Mouse (Mus musculus) MN1 (cell line): ENCODE results near the gene Capza1.
"Not testable (repeated sequence)": the region's sequence is repeated elsewhere in the genome, so short reads cannot be mapped to it uniquely, and the experiment has no call there.

Source experiments
- DNase-seq: peaks from one replicate; pipeline ENCODE4 v3.0.0-alpha.2; 2016; ENCODE audit warnings: low spot score

The Capza1 gene

GRCm38 (mm10) chr3:104817481-104817990 lies 46.8 kb downstream of the Capza1 start:
- peak; percentile 52 for DNase-seq

GRCm38 (mm10) chr3:104816130-104816529 lies 48.2 kb downstream of the Capza1 start:
- DNase-seq, result no peak

GRCm38 (mm10) chr3:104815346-104815745 lies 49.0 kb downstream of the Capza1 start:
- no peak for DNase-seq

- no peak for DNase-seq
These were observed 49.6 kb downstream of the Capza1 start for GRCm38 (mm10) chr3:104814746-104815145.

DNA sequence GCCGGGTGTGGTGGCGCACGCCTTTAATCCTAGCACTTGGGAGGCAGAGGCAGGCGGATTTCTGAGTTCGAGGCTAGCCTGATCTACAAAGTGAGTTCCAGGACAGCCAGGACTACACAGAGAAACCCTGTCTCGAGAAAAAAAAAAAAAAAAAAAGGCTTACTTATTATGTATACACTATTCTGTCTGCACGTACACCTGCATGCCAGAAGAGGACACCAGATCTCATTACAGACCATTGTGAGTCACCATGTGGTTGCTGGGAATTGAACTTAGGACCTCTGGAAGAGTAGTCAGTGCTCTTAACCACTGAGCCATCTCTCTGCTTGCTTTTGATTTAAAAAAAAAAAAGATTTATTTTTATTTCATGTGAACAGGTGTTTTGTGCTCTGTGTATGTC lies 51.1 kb downstream of the Capza1 start:
- not testable (repeated sequence) for DNase-seq

GRCm38 (mm10) chr3:104812254-104812653 lies 52.1 kb downstream of the Capza1 start:
- DNase-seq, result no peak

DNA sequence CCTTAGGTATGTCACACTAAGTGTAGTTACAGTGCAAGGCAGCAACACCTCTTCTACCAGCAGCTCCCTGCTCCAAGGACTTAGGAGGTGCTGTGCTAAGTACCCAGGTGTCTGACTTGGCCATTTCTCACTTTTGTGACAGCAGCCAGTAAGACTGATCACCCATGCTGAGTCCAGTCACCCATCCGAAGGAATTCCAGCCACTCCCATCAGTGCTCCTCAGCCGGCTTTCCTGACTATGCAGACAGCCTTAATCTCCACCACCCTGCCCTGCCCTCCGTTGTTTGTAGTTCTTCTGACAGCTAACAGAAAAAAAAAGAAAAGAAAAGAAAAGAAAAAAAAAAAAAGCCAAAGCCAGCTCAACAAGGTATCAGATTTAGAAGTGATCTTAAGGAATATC lies 52.6 kb downstream of the Capza1 start:
- no peak for DNase-seq

DNA sequence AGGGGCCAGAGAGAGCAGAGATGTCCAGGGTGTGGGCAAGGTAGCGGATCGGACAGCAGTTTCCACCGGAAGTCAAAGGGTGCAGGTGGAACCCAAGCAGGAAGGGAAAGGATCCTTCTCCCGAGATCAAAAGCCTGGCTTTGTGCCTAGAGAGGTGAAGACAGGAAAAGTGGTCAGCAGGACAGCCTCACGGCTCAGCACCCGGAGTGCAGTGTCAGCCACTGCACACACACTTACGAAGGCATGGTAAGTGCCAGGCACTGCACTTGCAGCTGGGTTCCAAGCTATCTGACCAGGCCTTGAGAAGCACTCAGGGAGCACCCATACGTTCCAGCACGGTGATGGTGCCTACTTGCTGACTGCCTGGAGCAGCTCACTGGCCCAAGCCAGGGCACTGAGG lies 58.8 kb downstream of the Capza1 start:
- no peak for DNase-seq

- no peak for DNase-seq
These were observed 60.0 kb downstream of the Capza1 start for GRCm38 (mm10) chr3:104804312-104804711.

DNA sequence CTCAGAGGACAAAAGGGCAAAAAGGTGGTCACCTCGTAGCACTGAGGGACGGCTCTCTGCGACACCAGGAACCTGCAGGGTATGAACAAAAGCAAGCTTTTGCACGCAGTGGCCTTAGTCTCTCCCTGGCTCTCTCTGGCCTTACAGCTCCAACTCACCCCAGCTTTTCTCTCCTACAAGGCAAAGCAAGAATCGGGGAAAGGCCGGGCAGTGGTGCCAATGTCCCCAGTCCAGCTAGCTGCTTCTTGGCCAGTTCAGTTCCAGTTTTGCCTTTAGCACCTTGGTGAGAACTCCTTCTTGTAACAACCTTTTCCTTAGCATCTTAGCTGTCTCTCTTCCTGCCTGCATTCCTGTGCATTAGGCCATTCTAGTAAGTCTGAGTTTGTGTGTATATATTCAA lies 62.8 kb downstream of the Capza1 start:
- DNase-seq, result no peak

GRCm38 (mm10) chr3:104800681-104801080 lies 63.6 kb downstream of the Capza1 start:
- DNase-seq, result no peak

DNA sequence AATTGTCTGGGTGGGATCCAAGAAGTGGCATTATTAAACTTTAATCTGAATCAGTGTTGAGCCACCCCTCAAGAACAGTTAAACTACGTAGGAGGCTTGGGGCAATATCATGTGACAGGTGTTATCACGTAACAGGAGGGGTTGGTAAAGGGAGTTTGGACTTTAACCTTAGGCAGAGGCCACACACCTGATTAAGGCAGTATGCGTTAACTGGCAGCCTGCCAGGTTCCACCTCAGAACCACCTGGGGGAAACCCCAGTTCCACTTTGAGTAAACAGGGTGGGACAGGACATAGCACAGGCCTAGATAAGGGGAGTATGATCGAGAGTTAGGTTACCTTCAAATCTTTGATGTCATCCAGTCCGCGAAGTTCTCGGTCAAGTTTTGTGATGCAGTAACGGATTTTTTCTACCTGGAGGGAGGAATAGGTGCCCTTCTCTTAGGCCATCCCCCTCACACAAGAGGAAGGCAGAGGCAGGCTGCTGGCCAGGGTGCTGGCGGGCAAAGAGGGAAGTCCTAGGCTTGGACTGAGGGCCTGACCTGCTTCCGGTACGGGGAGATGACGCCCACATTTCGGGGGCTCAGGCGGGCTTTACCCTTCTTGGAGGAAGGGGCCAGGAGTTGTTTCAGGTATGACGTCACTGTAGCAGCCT lies 67.7 kb downstream of the Capza1 start:
- DNase-seq, result no peak

DNA sequence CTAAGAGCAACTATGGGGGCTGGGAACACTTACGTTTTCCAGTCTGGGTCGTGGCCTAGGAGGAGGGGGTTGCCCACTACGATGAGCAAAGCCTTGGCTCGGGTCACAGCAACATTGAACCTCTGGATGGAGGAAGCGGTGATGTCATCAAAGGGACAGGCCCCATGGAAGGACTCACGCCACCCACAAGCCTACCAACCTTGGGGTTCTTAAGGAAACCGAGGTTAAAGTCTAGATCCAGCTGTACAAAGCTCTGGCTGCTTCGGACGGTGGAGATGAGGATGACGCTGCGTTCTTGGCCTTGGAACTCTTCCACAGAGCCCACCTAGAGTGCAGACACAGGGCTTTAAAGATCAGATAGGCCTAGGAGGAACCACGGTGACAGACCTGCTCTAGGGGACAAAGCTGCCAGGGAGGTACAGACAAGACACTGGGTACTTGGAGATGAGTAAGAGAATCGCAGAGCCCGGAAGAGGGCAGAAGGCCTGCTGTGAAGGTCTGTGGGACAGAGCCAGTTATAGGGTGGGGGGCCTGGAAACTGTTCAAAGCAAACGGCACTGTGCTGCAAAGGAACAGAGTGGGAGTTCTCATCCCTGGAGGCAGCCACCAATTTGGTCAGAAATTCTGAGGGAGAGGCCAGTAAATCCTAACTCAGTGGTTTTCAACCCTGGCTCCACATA lies 68.5 kb downstream of the Capza1 start:
- peak; percentile 45 for DNase-seq

- no peak for DNase-seq
These were observed 69.3 kb downstream of the Capza1 start for GRCm38 (mm10) chr3:104794953-104795470.

- peak; percentile 94 for DNase-seq
These were observed 70.2 kb downstream of the Capza1 start for GRCm38 (mm10) chr3:104793871-104794828.

- DNase-seq, result peak; percentile 49
These were observed 71.7 kb downstream of the Capza1 start for GRCm38 (mm10) chr3:104792360-104793270.

DNA sequence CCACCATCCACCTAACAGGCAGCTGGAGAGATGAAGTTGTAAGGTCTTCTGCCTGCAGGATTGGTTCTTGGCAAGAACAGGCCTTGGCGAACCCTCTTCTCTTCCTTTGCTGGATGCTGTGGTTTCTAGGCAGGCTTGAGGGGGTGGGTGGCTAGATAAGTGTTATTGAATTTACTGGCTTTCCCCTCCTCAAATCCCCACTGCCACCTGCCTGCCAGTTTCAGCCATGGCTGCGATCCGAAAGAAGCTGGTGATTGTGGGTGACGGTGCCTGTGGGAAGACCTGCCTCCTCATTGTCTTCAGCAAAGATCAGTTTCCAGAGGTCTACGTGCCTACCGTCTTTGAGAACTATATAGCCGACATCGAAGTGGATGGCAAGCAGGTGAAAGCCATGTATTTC lies 72.6 kb downstream of the Capza1 start:
- no peak for DNase-seq

DNA sequence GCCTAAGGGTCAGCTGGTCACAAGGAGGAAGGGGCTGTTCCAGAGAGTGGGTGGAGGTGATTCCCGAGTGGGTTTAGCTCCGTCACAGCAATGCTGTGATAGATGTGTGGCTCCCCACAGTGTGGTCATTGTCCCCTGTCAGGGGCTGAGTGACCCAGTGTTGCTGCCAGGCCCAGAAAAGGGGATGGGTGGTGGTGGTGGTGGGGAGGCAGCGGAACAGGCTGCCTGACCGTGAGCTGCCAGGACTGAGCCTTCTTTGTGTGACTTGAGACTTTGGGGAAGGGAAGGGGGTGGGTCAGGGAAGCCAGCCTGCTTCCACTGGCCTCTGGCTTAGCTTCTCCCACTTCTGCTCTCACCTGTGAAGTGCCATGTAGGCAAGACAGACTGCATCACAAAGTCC lies 73.3 kb downstream of the Capza1 start:
- no peak for DNase-seq

- DNase-seq, result peak; percentile 80
These were observed 73.8 kb downstream of the Capza1 start for GRCm38 (mm10) chr3:104790401-104790937.

GRCm38 (mm10) chr3:104789822-104790221 lies 74.5 kb downstream of the Capza1 start:
- peak; percentile 49 for DNase-seq

DNA sequence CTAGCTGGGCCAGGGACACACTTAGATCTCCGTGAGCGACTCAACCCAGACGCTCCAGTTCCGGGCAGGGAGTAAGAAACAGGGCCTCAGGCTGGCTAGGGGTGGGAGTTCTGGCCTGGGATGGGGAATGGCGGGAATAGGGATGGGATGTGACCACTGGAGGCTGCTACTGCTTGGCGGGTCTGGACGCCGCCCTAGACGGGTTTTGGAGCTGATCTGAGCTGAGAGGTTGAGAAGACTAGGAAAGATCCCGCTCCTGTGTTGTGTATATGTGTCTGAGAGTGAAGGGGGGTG lies 75.0 kb downstream of the Capza1 start:
- DNase-seq, result peak; percentile 51
